Mouse (Mus musculus) hindbrain, embryonic 16.5 days (tissue): Measurements from ENCODE around the gene Prnp. TPM values are rescaled to one million over a fixed set of nuclear protein-coding genes. Genes with fewer than 3 reads are reported as not detected.

Experiments
- ATAC-seq: fragments of 200-750 bp; cut with Nextera tagmentation; 2 replicates; pipeline ENCODE4 v1.8.0; 2017; ENCODE audit warnings: moderate TSS enrichment, moderate library complexity
- H3K27ac ChIP-seq: fragments of 300-500 bp; sonication (generic); 2 replicates; pipeline ENCODE4 v1.5.1; 2014; ENCODE audit warnings: low read depth, mild to moderate bottlenecking, control low read depth, low read length, moderate library complexity
- H3K27me3 ChIP-seq: fragments of 300-500 bp; sonication (generic); replicated peaks from 2 replicates; pipeline ENCODE4 v1.6.1; 2014; ENCODE audit warnings: low read length; ENCODE audit not compliant: control insufficient read depth, insufficient read depth
- H3K36me3 ChIP-seq: fragments of 300-500 bp; sonication (generic); 2 replicates; pipeline ENCODE4 v1.6.1; 2014; ENCODE audit warnings: mild to moderate bottlenecking, low read length, moderate library complexity, mixed read lengths; ENCODE audit not compliant: control insufficient read depth, insufficient read depth
- H3K4me1 ChIP-seq: fragments of 300-500 bp; sonication (generic); 2 replicates; pipeline ENCODE4 v1.6.1; 2014; ENCODE audit warnings: low read depth, low read length; ENCODE audit not compliant: control insufficient read depth, insufficient read depth
- H3K4me2 ChIP-seq: fragments of 300-500 bp; sonication (generic); 2 replicates; pipeline ENCODE4 v1.6.1; 2014; ENCODE audit warnings: mild to moderate bottlenecking, low read length, control low read depth, moderate library complexity
- H3K4me3 ChIP-seq: fragments of 300-500 bp; sonication (generic); 2 replicates; pipeline ENCODE4 v1.5.1; 2014; ENCODE audit warnings: mild to moderate bottlenecking, low read length, control low read depth, moderate library complexity
- H3K9ac ChIP-seq: fragments of 300-500 bp; sonication (generic); 2 replicates; pipeline ENCODE4 v1.6.1; 2014; ENCODE audit warnings: low read depth, mild to moderate bottlenecking, control low read depth, low read length, moderate library complexity
- H3K9me3 ChIP-seq: fragments of 300-500 bp; sonication (generic); 2 replicates; pipeline ENCODE4 v1.6.1; 2014; ENCODE audit warnings: mild to moderate bottlenecking, low read length, moderate library complexity; ENCODE audit not compliant: control insufficient read depth
- WGBS: fragments of 180-500 bp; shearing (Covaris S2); extraction: QIAGEN DNeasy Blood & Tissue Kit; methylation state at CpG from one replicate; pipeline ENCODE4 v1.1.7; 2014; 5-methylcytosine and 5-hydroxymethylcytosine counted together
- polyA plus RNA-seq: library from polyadenylated mRNA; unstranded; fragments of >200 nt; fragmentation: Nextera tagmentation; extraction: Ambion mirVana; gene quantifications from 2 replicates; pipeline ENCODE4 v1.2.1, GENCODE M21; 2015

Gene Prnp
- polyA plus RNA-seq, 1 experiment from 2014 or later: 168 TPM

GRCm38 (mm10) chr2:131957731-131958222 lies 48.0 kb downstream of the Prnp start:
- no peaks in the 10 kb centered on the region for H3K9me3 ChIP-seq
- WGBS: 68% methylated on average over 9 of the region's 9 CpGs
- no peak overlapping the region for H3K4me3 ChIP-seq
- H3K27ac ChIP-seq: no peak overlapping the region
- no peak for ATAC-seq
- peaks cover 8% of the 10 kb centered on the region for H3K27me3 ChIP-seq
- H3K36me3 ChIP-seq: no peaks in the 10 kb centered on the region
- no peak overlapping the region for H3K4me2 ChIP-seq
- peaks cover 6% of the 10 kb centered on the region; the same call in 1 of the 2 replicates for H3K4me1 ChIP-seq
- no peak overlapping the region for H3K9ac ChIP-seq

- H3K9ac ChIP-seq: no peak overlapping the region
These were observed 51.9 kb downstream of the Prnp start for GRCm38 (mm10) chr2:131961671-131962070.

GRCm38 (mm10) chr2:131970597-131970996 lies 60.9 kb downstream of the Prnp start:
- 90% methylated on average over 2 of the region's 2 CpGs for WGBS
- H3K4me2 ChIP-seq: no peak overlapping the region
- H3K9me3 ChIP-seq: no peaks in the 10 kb centered on the region
- no peak for ATAC-seq
- no peaks in the 10 kb centered on the region for H3K4me1 ChIP-seq
- H3K36me3 ChIP-seq: no peaks in the 10 kb centered on the region
- no peak overlapping the region for H3K4me3 ChIP-seq
- no peaks in the 10 kb centered on the region for H3K27me3 ChIP-seq
- no peak overlapping the region for H3K9ac ChIP-seq
- no peak overlapping the region for H3K27ac ChIP-seq

More at GRCm38 (mm10) chr2:131961671-131962070, 51.9 kb downstream of the Prnp start:
- Histone ChIP-seq H3K27ac (no peak overlapping the region), H3K27me3 (no peaks in the 10 kb centered on the region), H3K4me2 (no peak overlapping the region), H3K4me3 (no peak overlapping the region), H3K9me3 (no peaks in the 10 kb centered on the region), H3K4me1 (no peaks in the 10 kb centered on the region), H3K36me3 (no peaks in the 10 kb centered on the region)
- no peak for ATAC-seq
- 71% methylated on average over 2 of the region's 2 CpGs for WGBS

- H3K27me3 ChIP-seq: no peaks in the 10 kb centered on the region
- H3K9ac ChIP-seq: no peak overlapping the region
- H3K4me1 ChIP-seq: no peaks in the 10 kb centered on the region
- no peak for ATAC-seq
- no peak overlapping the region for H3K4me2 ChIP-seq
- H3K27ac ChIP-seq: no peak overlapping the region
- H3K36me3 ChIP-seq: no peaks in the 10 kb centered on the region
- WGBS: 83% methylated on average over 4 of the region's 4 CpGs
- H3K4me3 ChIP-seq: no peak overlapping the region
- H3K9me3 ChIP-seq: no peaks in the 10 kb centered on the region
These were observed 61.4 kb downstream of the Prnp start for GRCm38 (mm10) chr2:131971098-131971497.

GRCm38 (mm10) chr2:131976663-131977062 lies 66.9 kb downstream of the Prnp start:
- no peak for ATAC-seq
- no peaks in the 10 kb centered on the region for H3K36me3 ChIP-seq
- H3K27me3 ChIP-seq: no peaks in the 10 kb centered on the region
- H3K9ac ChIP-seq: no peak overlapping the region
- H3K4me2 ChIP-seq: no peak overlapping the region
- WGBS: 79% methylated on average over 3 of the region's 3 CpGs
- H3K4me1 ChIP-seq: no peaks in the 10 kb centered on the region
- H3K4me3 ChIP-seq: no peak overlapping the region
- no peak overlapping the region for H3K27ac ChIP-seq
- peaks cover 2% of the 10 kb centered on the region; the same call in 1 of the 2 replicates for H3K9me3 ChIP-seq

GRCm38 (mm10) chr2:131980866-131981265 lies 71.1 kb downstream of the Prnp start:
- Histone ChIP-seq H3K9me3 (peaks cover 2% of the 10 kb centered on the region; the same call in 1 of the 2 replicates), H3K4me3 (no peak overlapping the region), H3K9ac (no peak overlapping the region), H3K36me3 (no peaks in the 10 kb centered on the region), H3K4me1 (no peaks in the 10 kb centered on the region; the same call in 1 of the 2 replicates), H3K27ac (no peak overlapping the region), H3K4me2 (no peak overlapping the region), H3K27me3 (no peaks in the 10 kb centered on the region)
- 42% methylated on average over 9 of the region's 9 CpGs for WGBS
- no peak for ATAC-seq

GRCm38 (mm10) chr2:131982546-131983196 lies 72.9 kb downstream of the Prnp start:
- H3K27me3 ChIP-seq: no peaks in the 10 kb centered on the region
- no peaks in the 10 kb centered on the region; the same call in 1 of the 2 replicates for H3K4me1 ChIP-seq
- H3K27ac ChIP-seq: no peak overlapping the region
- no peak overlapping the region for H3K9ac ChIP-seq
- H3K9me3 ChIP-seq: peaks cover 2% of the 10 kb centered on the region; the same call in 1 of the 2 replicates
- no peak overlapping the region for H3K4me3 ChIP-seq
- WGBS: 21% methylated on average over 6 of the region's 6 CpGs
- no peak overlapping the region for H3K4me2 ChIP-seq
- ATAC-seq: peak; percentile 91
- no peaks in the 10 kb centered on the region for H3K36me3 ChIP-seq

- no peaks in the 10 kb centered on the region for H3K27me3 ChIP-seq
- H3K9ac ChIP-seq: no peak overlapping the region
- no peak for ATAC-seq
- no peak overlapping the region for H3K27ac ChIP-seq
- 42% methylated on average over 3 of the region's 3 CpGs for WGBS
- H3K9me3 ChIP-seq: no peaks in the 10 kb centered on the region
- H3K36me3 ChIP-seq: no peaks in the 10 kb centered on the region
- no peak overlapping the region for H3K4me2 ChIP-seq
- H3K4me3 ChIP-seq: no peak overlapping the region
- no peaks in the 10 kb centered on the region for H3K4me1 ChIP-seq
These were observed 78.2 kb downstream of the Prnp start for GRCm38 (mm10) chr2:131987950-131988349.
